Mouse (Mus musculus) stomach, adult 2 months (tissue): Measurements from ENCODE around the gene Lamp5. TPM values are rescaled to one million over a fixed set of nuclear protein-coding genes. Genes with fewer than 3 reads are reported as not detected.

Experiments
- polyA plus RNA-seq: library from polyadenylated mRNA; depleted of rRNA; stranded (reverse); fragments of >200 nt; gene quantifications from 2 replicates; pipeline ENCODE4 v1.2.3, GENCODE M21; 2012; rRNA removed

Lamp5 gene
- polyA plus RNA-seq: not detected in 2 replicates

GRCm38 (mm10) chr2:136051688-136052289 is at the start of gene Lamp5:
Gene Lamp5 (plus strand): TSS chr2:136052239.

